Mouse (Mus musculus) left cerebral cortex, adult 18-20 months (tissue): ENCODE measurements at regions not wholly inside any gene's neighbourhood (a gene's known extent, or its start where the extent isn't known, plus 50 kb on each side); places are given as distances from the start of the nearest gene placed in this dataset.

Experiments
- DNase-seq, 2 experiments: peaks; one replicate each; pipeline ENCODE4 v3.0.0; 2021 to 2022; ENCODE audit warnings: low spot score in 2 of 2, mixed read lengths in 1 of 2

GRCm38 (mm10) chr7:117878903-117879302 is 237.1 kb downstream of the Rps15a start:
- peak in 1 of 2 experiments; percentile 12 for DNase-seq

DNA sequence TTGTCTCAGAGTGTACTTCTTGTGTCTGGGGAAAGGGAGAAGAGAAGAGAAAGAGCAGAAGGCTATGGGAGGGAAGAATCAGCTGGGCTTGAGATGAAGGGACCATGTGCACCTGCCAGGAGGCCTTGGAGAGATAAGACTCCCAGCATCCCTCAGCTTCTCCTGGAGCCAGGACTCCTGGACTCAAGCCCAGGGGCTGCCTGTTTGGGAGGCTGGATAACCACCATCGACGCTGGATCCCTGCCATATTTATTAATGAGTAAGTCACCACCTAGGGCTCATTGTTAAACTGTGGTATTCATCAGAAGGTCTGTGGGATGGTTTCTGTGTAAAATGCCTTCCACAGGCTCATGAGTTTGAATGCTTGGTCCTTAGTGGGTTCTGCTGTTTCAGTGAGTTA is 240.7 kb downstream of the Rps15a start:
- DNase-seq, result no peak

DNA sequence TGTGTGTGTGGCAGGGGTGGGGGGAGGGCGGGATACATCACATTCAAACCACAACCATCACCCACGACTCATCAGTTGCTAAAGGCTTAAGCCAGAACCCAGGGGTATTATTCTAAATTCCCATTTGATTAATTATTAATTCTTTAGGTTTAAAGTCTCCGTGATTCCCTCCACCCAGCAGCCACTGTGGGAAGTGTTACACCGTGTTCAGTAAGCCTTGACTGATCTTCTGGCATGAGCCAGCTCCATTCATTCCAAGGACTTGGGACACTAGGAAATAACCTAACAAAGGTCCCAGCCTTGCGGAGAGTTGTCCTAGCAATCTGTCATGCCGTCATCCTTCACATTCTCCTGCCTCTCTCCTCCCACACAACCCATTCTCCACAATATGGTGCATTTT is 256.6 kb downstream of the Rps15a start:
- no peak for DNase-seq

DNA sequence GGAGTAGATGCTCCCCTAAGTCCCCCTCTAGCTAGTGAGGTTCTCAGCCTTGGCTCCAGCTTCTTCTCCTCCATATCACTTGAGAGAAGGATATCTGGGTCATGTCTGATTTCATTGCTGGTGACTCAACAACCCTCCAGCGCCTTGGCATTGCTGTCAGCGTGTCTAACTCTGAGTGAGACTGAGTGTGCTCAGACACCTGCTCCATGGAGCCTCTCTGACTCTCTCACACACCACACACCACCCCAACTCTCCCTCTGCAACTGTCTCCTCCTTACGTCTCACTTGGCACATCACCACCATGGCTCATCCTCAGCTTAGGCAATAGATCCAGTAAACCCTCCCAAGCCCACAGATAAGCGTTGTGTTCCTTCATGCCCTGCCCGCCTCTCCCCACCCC is 260.0 kb downstream of the Rps15a start:
- DNase-seq, result peak; percentile 18 to 28

GRCm38 (mm10) chr7:117853716-117854115 is 262.3 kb downstream of the Rps15a start:
- DNase-seq, result no peak

GRCm38 (mm10) chr7:117852866-117853265 is 263.1 kb downstream of the Rps15a start:
- no peak for DNase-seq

GRCm38 (mm10) chr7:117850822-117851221 is 265.2 kb downstream of the Rps15a start:
- DNase-seq, result no peak

DNA sequence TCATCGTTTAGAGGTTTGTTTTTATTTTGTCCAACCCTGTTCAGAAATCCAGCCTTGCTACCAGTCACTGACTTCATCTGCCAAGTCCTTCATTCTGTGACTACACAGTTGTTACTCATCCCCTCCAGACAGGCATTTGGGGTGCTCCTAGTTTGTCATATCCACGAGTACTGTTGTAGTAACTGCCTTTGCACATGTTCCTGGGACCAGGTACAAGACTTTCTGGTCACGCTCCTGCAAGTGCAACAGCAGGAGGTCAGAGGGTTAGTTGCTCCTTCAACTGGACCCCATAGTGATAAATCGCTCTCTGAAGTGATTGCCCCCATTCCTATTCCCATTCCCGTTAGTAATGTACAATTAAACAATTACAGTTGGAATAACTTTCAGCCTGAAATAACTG is 269.9 kb downstream of the Rps15a start:
- DNase-seq, result no peak

GRCm38 (mm10) chr7:117842780-117843179 is 273.2 kb downstream of the Rps15a start:
- DNase-seq, result no peak

DNA sequence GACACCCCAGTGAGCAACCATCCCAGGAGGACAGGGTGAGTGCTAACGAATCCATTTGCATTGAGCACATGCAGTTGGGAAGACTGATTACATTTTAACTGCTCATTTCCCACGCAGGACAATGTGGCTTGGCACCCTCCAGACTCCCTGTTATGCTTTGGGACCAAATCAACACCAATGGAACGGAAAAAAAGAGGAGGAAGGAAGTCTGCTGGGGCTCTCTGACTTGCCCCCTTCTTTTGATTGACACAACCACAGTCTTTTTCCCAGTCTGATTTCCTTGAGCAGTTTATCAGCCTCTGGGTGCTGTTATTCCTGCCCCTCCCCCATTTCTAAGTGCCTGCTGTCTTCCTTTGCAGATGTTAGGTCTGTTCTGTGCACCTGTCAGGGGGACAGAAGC is 321.0 kb downstream of the Rps15a start:
- no peak for DNase-seq

DNA sequence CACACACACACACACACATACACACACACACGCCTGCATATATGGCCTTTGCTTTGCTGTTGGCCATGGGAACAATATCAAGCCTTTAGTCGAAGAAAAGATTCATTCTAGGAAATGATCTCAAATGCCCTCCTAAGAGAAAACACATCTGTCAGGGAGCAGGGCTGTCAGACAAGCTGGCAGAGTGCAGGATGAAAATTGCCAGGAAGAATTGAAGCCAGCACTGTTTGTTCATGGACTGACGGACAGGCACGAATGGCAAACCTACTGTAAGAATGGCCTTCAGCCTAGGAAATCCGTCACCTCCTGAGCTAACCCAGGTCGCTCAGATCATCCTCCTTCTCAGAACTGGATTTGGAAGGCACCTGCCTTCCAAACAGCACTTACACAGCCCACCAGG is 322.0 kb downstream of the Rps15a start:
- no peak for DNase-seq

GRCm38 (mm10) chr7:117792456-117792855 is 323.5 kb downstream of the Rps15a start:
- no peak for DNase-seq

DNA sequence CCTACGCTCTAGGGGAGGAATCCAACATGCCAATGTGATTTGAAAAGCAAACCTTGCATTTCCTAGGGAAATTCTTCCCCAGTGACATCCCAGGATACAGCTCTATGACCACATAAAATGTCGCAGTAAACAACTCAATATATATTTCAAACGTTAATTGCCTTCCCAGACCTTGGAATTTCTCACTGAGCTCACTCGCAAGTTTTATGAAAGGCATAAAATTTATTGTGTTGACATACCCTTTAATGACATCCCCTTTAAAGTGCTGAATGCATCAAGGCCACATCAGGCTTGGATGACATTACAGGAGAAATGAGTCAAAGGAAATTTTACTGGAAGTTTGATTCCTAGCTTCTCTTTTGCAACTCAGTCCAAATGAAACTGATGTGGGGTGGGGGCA is 337.0 kb downstream of the Rps15a start:
- DNase-seq, result no peak

DNA sequence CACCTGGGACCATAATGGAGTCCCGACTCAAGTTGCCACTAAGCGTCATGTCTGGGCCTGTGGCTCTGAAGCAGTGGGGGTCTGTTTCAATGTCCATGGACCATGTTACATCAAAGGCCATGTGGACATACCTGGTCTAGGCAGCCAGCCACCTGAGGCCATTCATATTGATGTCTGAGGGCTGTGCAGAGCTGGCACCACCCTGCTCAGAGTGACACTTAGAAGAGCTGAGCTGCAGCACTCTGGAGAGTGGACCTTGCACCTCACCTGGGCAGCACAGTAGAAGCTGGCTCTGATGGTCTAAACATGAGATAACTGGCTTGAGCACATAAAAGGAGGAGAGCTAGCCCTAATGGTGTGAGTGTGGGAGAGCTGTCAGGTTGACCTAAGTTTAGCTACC is 338.1 kb downstream of the Rps15a start:
- DNase-seq, result no peak

GRCm38 (mm10) chr7:117771836-117772235 is 344.2 kb downstream of the Rps15a start:
- no peak for DNase-seq

DNA sequence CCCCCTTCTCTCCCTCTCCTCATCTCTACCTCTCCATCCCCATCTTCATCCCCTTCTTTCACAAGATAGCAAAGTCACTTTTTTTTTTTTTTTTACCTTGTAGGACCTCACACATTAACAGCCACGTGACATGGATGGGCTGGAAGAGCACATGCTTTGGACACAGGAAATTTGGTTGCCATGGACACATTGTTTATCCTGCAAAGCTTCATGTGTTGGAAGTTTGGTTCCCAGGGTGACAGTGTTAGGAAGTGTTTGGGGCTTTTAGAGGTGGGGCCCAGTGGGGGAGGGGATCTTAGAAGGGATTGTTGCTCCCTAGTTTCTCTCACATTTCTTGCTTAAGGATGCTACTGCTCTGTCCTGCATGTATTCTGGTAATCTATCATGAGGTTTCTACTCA is 356.5 kb downstream of the Rps15a start:
- no peak for DNase-seq

GRCm38 (mm10) chr7:117757033-117757432 is 359.0 kb downstream of the Rps15a start:
- DNase-seq, result no peak

GRCm38 (mm10) chr7:117755830-117756229 is 360.2 kb downstream of the Rps15a start:
- DNase-seq, result no peak

DNA sequence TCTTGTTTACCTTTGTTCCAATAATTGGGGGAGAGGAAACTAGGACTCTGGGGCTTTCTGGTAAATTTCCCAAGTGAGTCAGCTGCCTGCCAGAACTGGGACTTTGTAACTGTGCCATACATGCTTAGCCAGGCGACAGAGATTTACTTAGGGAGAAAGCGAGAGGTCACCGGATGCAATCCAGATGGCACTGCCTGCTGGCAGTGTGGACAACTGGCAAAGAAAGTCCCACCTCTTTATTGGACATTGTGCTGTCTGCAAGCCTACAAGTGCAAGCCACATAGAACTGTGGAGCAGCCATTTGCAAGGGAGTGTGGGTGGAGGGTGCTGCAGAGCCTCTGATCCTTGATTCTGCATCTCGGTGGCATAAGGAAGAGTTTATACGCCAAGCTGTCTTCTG is 362.7 kb downstream of the Rps15a start:
- DNase-seq, result peak; percentile 31 to 45

- no peak for DNase-seq
These were observed 363.4 kb downstream of the Rps15a start for GRCm38 (mm10) chr7:117752302-117753185.

GRCm38 (mm10) chr7:117747991-117748390 is 367.2 kb downstream of the Xylt1 start:
- DNase-seq, result no peak

DNA sequence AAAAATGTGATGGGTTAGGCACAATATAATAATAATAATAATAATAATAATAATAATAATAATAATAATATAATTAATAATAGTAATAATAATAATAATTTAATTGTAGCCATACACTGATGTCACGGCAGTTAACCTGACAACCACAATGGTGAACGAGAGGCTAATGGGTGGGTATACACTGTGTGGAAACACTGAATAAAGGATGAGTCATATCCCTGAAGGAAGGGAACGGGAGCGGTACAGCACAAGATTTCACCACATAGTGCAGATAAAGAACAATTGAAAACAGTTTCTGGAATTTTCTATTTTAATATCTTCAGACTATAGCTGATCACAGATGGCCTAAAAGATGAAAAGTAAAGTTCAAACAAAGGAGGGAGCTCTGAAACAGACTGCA is 365.6 kb downstream of the Xylt1 start:
- no peak for DNase-seq

- no peak for DNase-seq
These were observed 358.9 kb downstream of the Xylt1 start for GRCm38 (mm10) chr7:117739706-117740105.
